Mouse (Mus musculus) olfactory bulb, adult 2 months (tissue): ENCODE data around the gene Ros1. TPM values are rescaled to one million over a fixed set of nuclear protein-coding genes. Genes with fewer than 3 reads are reported as not detected.

ENCODE experiments used
- H3K27ac ChIP-seq: fragments of 200-500 bp; 2 replicates; pipeline ENCODE4 v1.5.1; 2012; ENCODE audit warnings: low read depth, low read length; ENCODE audit not compliant: insufficient read depth
- H3K4me1 ChIP-seq: fragments of 200-500 bp; 2 replicates; pipeline ENCODE4 v1.6.1; 2012; ENCODE audit warnings: low read length; ENCODE audit not compliant: control insufficient read depth, insufficient read depth
- H3K4me3 ChIP-seq: fragments of 200-500 bp; 2 replicates; pipeline ENCODE4 v1.5.1; 2012; ENCODE audit warnings: mild to moderate bottlenecking, low read depth, low read length, moderate library complexity; ENCODE audit not compliant: insufficient read depth
- CTCF ChIP-seq: fragments of 200-500 bp; IDR thresholded peaks from 2 replicates; pipeline ENCODE4 v1.5.1; 2012; ENCODE audit warnings: low read depth, mild to moderate bottlenecking, low read length, moderate library complexity; ENCODE audit not compliant: insufficient read depth
- POLR2A ChIP-seq: fragments of 200-500 bp; IDR thresholded peaks from 2 replicates; pipeline ENCODE4 v1.6.1; 2012; ENCODE audit warnings: mild to moderate bottlenecking, low read depth, low read length, moderate library complexity; ENCODE audit not compliant: insufficient read depth
- WGBS: fragments of 180-500 bp; shearing (Covaris S2); methylation state at CpG from one replicate; pipeline ENCODE4 v1.1.7; 2018; 5-methylcytosine and 5-hydroxymethylcytosine counted together
- polyA plus RNA-seq: library from polyadenylated mRNA; stranded (reverse); fragments of >200 nt; gene quantifications from 2 replicates; pipeline ENCODE4 v1.2.4, GENCODE M21; 2012; ENCODE audit warnings: low replicate concordance; ENCODE audit not compliant: missing spikeins, insufficient read depth, insufficient read length

The Ros1 gene
- polyA plus RNA-seq, 1 experiment = not detected

DNA sequence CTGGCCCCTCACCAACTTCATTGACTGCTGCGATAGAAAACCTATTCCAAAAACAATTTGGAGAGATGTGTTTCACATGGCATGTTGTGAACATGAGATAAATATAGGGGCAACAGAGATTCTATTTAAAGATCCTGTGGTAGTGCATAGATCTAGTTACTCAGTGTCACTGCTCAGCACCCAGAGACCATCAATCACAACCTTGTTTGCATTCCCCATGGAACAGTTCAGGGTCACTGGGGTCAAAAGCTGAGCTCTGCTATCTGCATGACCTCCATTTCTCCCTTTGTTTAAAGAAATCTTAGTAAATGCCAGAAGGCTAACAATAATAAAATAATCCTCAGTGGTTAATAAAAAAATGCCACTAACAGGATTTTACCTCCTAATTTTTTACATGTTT is 29.7 kb downstream of the Ros1 start:
- WGBS = 70% methylated on average over 1 of the region's 1 CpGs
- TF ChIP-seq POLR2A (no peak), CTCF (no peak)
- no peak overlapping the region for H3K27ac ChIP-seq
- H3K4me3 ChIP-seq = no peak overlapping the region
- H3K4me1 ChIP-seq = no peaks in the 10 kb centered on the region

DNA sequence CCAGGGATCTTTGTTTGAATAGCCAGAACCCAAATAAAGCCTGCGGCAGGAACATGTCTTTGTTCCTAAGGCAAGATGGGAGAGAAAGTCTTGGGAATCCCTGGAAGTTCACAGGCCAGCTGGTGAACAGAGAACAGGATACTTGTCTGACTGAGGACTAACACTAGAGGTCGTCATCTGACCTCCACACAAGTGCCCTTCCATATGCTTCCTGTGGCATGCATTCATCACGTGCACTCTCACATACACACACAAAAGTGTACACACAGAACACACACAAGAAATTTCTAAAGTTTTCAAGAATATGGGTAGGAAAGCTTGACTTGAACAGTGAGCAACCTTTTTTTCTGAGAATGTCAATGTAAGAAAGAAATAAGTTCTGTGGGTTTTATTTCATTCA is 34.4 kb downstream of the Ros1 start:
- Histone ChIP-seq H3K4me1 (no peaks in the 10 kb centered on the region), H3K27ac (no peak overlapping the region), H3K4me3 (no peak overlapping the region)
- WGBS = 60% methylated on average over 3 of the region's 3 CpGs
- TF ChIP-seq CTCF (no peak), POLR2A (no peak)

DNA sequence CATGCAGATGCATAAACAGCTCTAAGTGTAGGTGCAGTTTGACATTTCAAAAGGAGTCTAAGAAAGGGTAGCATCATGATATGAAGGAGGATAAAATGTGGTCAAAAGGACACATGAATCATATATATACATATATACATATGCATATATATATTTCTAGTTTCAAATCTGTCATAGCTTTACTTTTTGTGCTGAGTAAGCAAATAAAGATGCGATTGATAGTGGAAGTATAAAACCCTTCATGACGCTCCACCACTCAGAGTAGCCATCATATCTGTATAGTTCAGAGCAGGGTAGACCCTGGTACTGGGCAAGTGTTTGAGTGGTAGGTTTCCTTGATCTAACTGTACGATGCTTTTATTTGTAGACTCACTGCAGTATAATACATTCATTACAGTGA is 35.3 kb downstream of the Ros1 start:
- Histone ChIP-seq H3K27ac (no peak overlapping the region), H3K4me3 (no peak overlapping the region), H3K4me1 (no peaks in the 10 kb centered on the region)
- 95% methylated on average over 3 of the region's 3 CpGs for WGBS
- TF ChIP-seq POLR2A = no peak
- TF ChIP-seq CTCF = no peak

DNA sequence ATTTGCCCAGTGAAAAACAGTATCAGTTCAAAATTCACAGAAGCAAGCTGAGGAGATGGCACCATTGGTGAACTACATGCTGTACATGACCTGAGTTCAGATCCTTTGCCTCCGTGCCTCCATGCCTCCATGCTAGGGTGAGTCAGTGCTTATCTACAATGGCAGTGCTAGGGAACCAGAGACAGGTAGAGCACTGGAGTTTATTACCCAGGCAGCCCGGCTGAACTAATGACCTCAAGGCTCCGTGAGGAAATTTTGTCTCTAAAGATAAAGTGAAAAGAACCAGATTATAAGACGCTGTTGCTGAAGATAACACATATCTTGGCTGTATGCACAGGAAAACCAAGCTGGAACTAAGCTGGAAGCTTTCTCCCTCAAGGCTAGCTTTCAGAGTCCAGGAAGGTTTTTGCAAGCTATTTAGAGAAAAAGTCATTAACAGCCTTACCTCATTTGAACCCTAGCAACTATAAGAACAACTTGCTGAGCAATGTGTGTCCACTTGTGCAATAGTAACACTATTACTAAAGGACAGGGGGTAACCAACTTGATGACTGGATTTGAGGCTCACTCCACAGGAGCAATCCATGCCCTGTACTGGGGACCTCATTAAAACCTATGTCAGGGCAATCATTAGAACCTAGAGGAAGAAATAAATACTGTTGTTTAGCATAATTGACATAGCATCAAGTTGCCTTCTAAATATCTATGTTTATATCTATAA is 61.5 kb downstream of the Ros1 start:
- Histone ChIP-seq H3K27ac (no peak overlapping the region), H3K4me3 (no peak overlapping the region), H3K4me1 (no peaks in the 10 kb centered on the region)
- TF ChIP-seq CTCF = no peak
- no peak for TF ChIP-seq POLR2A
- WGBS = 86% methylated on average over 4 of the region's 4 CpGs

DNA sequence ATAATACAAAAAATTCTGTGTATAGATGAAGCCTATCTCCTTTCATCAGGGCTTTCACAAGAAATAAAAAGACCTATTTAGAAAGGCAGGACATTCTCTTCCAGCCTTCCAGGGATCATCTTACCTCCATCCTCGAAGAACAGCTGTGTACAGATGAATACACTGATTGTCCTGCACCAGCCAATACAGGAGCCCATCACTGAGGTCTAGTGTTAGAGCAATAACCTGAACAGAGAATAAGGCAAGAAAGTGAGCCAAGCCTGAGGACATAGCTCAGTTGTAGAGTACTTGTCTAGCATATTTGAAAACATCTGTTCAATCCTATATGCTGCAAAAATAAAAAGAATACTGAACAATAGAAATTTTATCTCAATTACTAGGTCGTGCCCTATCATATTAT is 64.3 kb downstream of the Ros1 start:
- TF ChIP-seq CTCF = no peak
- TF ChIP-seq POLR2A = no peak
- 49% methylated on average over 2 of the region's 2 CpGs for WGBS
- H3K4me1 ChIP-seq = no peaks in the 10 kb centered on the region

DNA sequence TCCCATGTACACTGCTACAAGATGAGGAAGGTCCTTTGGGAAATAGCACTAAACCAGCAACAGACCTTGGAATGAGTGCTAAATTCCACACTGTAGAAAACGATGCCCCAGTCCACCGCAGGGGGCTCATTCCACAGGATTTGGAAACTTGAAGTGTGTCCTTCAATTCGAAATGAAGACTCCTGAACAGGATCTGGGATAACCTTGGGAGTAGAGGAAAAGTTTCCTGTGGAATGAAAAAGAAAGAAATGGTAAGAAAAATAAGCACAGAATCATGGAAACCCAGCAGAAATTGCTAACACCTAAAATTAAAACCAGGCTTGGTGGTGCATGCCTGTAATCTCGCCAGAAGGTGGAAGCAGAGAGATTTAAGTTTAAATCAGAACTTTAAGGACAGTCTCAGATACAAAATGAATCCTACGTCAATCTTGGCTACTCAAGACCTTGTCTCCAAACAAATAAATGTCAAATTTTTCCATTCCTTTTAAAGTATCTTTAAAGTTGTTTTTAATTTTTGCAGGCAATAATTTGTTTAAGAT is 66.1 kb downstream of the Ros1 start:
- Histone ChIP-seq H3K27ac (no peak overlapping the region), H3K4me1 (no peaks in the 10 kb centered on the region), H3K4me3 (no peak overlapping the region)
- TF ChIP-seq CTCF (no peak), POLR2A (no peak)
- 55% methylated on average over 5 of the region's 5 CpGs for WGBS

More for the DNA sequence above, 64.3 kb downstream of the Ros1 start:
- H3K4me3 ChIP-seq = no peak overlapping the region
- H3K27ac ChIP-seq = no peak overlapping the region

DNA sequence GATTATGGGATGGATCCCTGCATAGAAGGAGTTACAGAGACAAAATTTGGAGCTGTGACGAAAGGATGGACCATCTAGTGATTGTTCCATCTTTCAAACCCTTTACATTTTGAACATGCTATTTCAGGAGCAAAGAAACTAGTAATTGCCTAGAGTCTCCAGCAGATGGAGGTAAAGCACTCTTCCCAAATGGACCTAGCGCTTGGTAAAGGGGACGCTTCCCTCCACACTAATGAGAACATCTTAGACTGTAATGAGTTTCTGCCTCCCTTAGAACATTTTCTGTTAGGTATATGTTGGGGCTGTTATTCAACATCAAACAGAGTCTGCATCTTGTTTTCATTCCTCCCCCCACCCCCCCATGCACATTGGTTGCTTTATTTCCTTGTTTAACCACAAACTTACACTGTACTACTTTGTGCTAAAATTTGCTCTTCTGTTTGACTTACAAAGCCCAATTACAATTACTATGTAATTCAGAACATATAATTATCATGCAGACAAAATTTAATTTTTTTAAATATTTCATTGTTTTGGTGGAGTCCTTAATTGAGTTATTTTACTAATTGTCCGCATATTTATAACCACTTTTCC is 88.8 kb downstream of the Ros1 start:
- TF ChIP-seq CTCF = no peak
- no peak for TF ChIP-seq POLR2A
- Histone ChIP-seq H3K27ac (no peak overlapping the region), H3K4me1 (no peaks in the 10 kb centered on the region), H3K4me3 (no peak overlapping the region)
- 34% methylated on average over 4 of the region's 4 CpGs for WGBS

DNA sequence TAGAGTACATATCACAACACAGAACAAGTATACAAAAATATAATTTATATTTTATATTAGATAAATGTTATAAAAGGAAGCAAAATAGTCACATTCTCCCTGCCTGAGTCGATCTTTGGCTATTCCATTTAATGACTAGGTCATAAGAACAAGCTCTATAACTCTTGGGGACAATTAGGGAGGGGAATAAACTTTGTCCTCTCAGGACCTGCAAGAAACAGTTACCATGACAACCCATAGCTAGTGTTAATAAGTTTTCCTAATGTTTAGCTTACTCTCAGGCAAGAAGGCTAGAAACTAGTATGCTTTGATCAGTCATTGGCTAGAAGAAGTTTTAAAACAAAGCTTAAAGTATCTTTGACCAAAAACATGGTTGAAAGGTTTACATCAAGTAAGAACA is 93.8 kb downstream of the Ros1 start:
- Histone ChIP-seq H3K4me3 (no peak overlapping the region), H3K27ac (no peak overlapping the region), H3K4me1 (no peaks in the 10 kb centered on the region)
- TF ChIP-seq POLR2A = no peak
- TF ChIP-seq CTCF = no peak
- WGBS = 76% methylated on average over 1 of the region's 1 CpGs

DNA sequence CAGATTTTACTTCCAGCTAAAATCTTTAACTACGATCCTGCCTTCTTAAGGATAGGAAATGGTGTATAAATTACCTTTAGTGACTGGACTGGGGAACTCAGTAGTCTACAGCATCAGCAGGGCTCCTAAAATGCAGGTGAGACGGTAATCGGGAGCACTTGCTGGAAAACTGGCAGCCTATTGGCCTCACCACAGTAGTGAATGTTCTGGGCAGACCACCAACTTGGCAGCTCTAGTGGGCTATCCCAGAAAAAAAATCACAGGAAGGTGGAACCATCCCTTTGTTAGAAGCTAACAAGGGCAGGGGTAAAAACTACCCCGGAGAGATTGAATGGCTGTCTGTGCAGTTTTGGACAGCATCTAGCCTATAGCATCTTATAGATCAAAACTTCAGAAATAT is 102.9 kb downstream of the Ros1 start:
- H3K4me3 ChIP-seq = no peak overlapping the region
- H3K4me1 ChIP-seq = no peaks in the 10 kb centered on the region
- no peak for TF ChIP-seq POLR2A
- no peak for TF ChIP-seq CTCF
- WGBS = 49% methylated on average over 4 of the region's 4 CpGs
- no peak overlapping the region for H3K27ac ChIP-seq
